Mouse (Mus musculus) heart, adult 18-20 months (tissue): Measurements from ENCODE around the gene Fbxw2. TPM values are rescaled to one million over a fixed set of nuclear protein-coding genes. Genes with fewer than 3 reads are reported as not detected.
A peak's percentile ranks its signal among the peaks of the same experiment; 100 is the strongest.
"Not testable (repeated sequence)": the region's sequence is repeated elsewhere in the genome, so short reads cannot be mapped to it uniquely, and the experiment has no call there.

Experiments used
- DNase-seq, 2 experiments: peaks; one replicate each; pipeline ENCODE4 v3.0.0; 2021 to 2022; ENCODE audit warnings: mixed read lengths in 1 of 2
- long read RNA-seq, 2 experiments: library from polyadenylated mRNA; stranded (forward); transcript quantifications; one replicate each; pipeline ENCODE4 v2.0.0; 2021
- total RNA-seq, 2 experiments: library from RNA; stranded (reverse); gene quantifications; 2 replicates each; pipeline ENCODE4 v1.2.3; 2021

Fbxw2 gene
- total RNA-seq: 10 to 100 TPM; 46.9 to 49.2 TPM
- long read RNA-seq, experiment 1, transcript Fbxw2-206 (8 exons, 1,923 nt): major isoform, 6 of 40 reads
- long read RNA-seq, experiment 1, transcript Fbxw2-208 (4 exons, 1,930 nt): major isoform, 6 of 40 reads
- long read RNA-seq, experiment 1, partial matches to known transcripts: 7 of 40 reads
- long read RNA-seq, experiment 1, other reads (novel, unspliced or antisense): 19 of 40 reads
- long read RNA-seq, experiment 2, partial matches to known transcripts: 7 of 28 reads
- long read RNA-seq, experiment 2, other reads (novel, unspliced or antisense): 17 of 28 reads

- peak; percentile 94 for DNase-seq
Observed at GRCm38 (mm10) chr2:34825827-34826459, at the start of gene Fbxw2. Gene Fbxw2, minus strand, starts transcription at chr2:34826311.

- DNase-seq: no peak
Observed at GRCm38 (mm10) chr2:34874816-34875345, 48.8 kb upstream of the Fbxw2 start, which contains the start of gene Psmd5. Gene Psmd5, minus strand, starts transcription at chr2:34874968.

GRCm38 (mm10) chr2:34874271-34874670, 48.2 kb upstream of the Fbxw2 start, which contains the start of gene Cutal:
Gene Cutal, plus strand, starts transcription at chr2:34874396.
- DNase-seq: peak; percentile 10 to 37

- peak; percentile 96 to 97 for DNase-seq
Observed at GRCm38 (mm10) chr2:34870520-34871474, 44.7 kb upstream of the Fbxw2 start.

- no peak for DNase-seq
Observed at GRCm38 (mm10) chr2:34869680-34870079, 43.6 kb upstream of the Fbxw2 start.

GRCm38 (mm10) chr2:34857728-34858127, 31.6 kb upstream of the Fbxw2 start:
- DNase-seq: no peak

GRCm38 (mm10) chr2:34855265-34855664, 29.2 kb upstream of the Fbxw2 start:
- no peak for DNase-seq

- no peak for DNase-seq
Observed at GRCm38 (mm10) chr2:34847702-34848101, 21.6 kb upstream of the Fbxw2 start.

GRCm38 (mm10) chr2:34843211-34843939, 17.3 kb upstream of the Fbxw2 start:
- DNase-seq: peak; percentile 80 to 89

GRCm38 (mm10) chr2:34841706-34842105, 15.6 kb upstream of the Fbxw2 start:
- DNase-seq: no peak

GRCm38 (mm10) chr2:34840143-34840542, 14.0 kb upstream of the Fbxw2 start:
- DNase-seq: not testable (repeated sequence)

- no peak for DNase-seq
Observed at GRCm38 (mm10) chr2:34835669-34836068, 9.6 kb upstream of the Fbxw2 start.

- no peak for DNase-seq
Observed at GRCm38 (mm10) chr2:34833624-34834023, 7.5 kb upstream of the Fbxw2 start.

- DNase-seq: not testable (repeated sequence)
Observed at GRCm38 (mm10) chr2:34832766-34833457, 6.8 kb upstream of the Fbxw2 start, which contains the start of gene Gm34653. Gene Gm34653, plus strand, starts transcription at chr2:34833007.

GRCm38 (mm10) chr2:34830066-34830465, 4.0 kb upstream of the Fbxw2 start:
- DNase-seq: not testable (repeated sequence)

- DNase-seq: no peak
Observed at GRCm38 (mm10) chr2:34828026-34828425, 1.9 kb upstream of the Fbxw2 start.

- no peak for DNase-seq
Observed at GRCm38 (mm10) chr2:34827591-34827990, 1.5 kb upstream of the Fbxw2 start.

GRCm38 (mm10) chr2:34826460-34827231, 535 bp upstream of the Fbxw2 start:
- no peak for DNase-seq

GRCm38 (mm10) chr2:34818492-34818891, 7.6 kb downstream of the Fbxw2 start:
- DNase-seq: no peak

GRCm38 (mm10) chr2:34815893-34816292, 10.2 kb downstream of the Fbxw2 start:
- not testable (repeated sequence) for DNase-seq
